Comparison of ENCODE assay signal across 16 mouse cellular contexts in the genomic region with DNA sequence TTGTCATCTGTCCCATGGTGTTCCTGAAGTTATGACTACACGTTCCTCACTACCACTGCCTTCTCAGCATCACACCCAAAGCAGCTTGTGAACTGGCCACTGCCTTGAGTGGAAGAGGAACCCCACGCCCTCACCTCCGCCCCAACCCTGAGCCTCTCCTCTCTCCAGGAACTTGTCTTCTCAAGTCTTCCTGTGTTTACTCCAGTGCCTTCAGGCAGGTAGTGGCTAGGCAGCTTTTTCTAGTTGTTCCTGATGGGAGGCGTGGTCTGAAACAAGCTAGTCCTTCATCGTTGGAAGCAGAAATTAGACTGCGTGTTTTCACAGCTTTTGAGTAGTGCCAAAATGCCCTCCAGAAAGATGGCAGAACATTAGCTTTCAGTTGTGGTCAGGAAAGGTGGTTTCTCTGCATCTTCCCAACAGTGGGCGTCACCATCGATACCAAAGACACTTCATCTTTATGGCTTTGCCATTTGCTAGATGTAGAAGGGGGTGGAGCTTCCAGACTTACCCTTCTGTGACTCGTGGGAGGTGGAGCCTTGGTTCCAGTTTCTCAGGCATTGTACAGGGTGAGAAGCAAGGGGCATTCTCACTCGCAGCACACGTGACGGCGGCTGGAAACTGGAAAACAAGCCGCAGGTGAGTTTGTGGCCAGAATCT.
DNase-seq lines count a peak whose midpoint lies in the region; ATAC-seq and TF ChIP-seq lines count a peak whose summit lies in the region.
"Had no signal": no experiment of that assay in that cellular context is flagged by ENCODE, and none has a peak within 500 bp of the region (broad histone marks: within the 10 kb centered on the region; RNA-seq: fewer than 3 reads in every experiment).

No protein-coding gene starts in this region.

- no peak for TF ChIP-seq CTCF in stomach, postnatal 0 days (IDR thresholded peaks at IDR 0.05; ENCODE audit: low read depth)
- no peak for TF ChIP-seq CTCF in liver, postnatal 0 days (IDR thresholded peaks at IDR 0.05; ENCODE audit: low read depth)

- H3K9ac ChIP-seq in midbrain, embryonic 11.5 days (ENCODE audit: low read length): no peak overlapping the region
- no peak overlapping the region for H3K9ac ChIP-seq in midbrain, embryonic 15.5 days
- no peak overlapping the region for H3K9ac ChIP-seq in limb, embryonic 14.5 days (ENCODE audit: low read depth, low read length, severe bottlenecking)
- no peak overlapping the region for H3K9ac ChIP-seq in stomach, postnatal 0 days (ENCODE audit: low read length)
- no peak overlapping the region for H3K9ac ChIP-seq in liver, postnatal 0 days (replicated peaks)
- H3K9ac ChIP-seq: embryonic facial prominence, embryonic 12.5 days; hindbrain, embryonic 15.5 days; lung, embryonic 15.5 days; neural tube, embryonic 13.5 days had no signal

- ATAC-seq in midbrain, embryonic 11.5 days (ENCODE audit: low FRiP score): no peak
- no peak for ATAC-seq in midbrain, embryonic 15.5 days (replicated peaks)
- ATAC-seq in limb, embryonic 14.5 days (ENCODE audit: low FRiP score, low read depth): no peak
- ATAC-seq in stomach, postnatal 0 days (ENCODE audit: low FRiP score, low TSS enrichment): peak; percentile 88
- ATAC-seq in liver, postnatal 0 days: no peak

- TF ChIP-seq POLR2A in limb, embryonic 14.5 days (IDR thresholded peaks at IDR 0.05; ENCODE audit: borderline replicate concordance, extremely low read depth, insufficient read depth, insufficient read length): no peak

- no peak overlapping the region for H3K4me2 ChIP-seq in midbrain, embryonic 11.5 days
- no peak overlapping the region for H3K4me2 ChIP-seq in midbrain, embryonic 15.5 days
- peak overlapping the region; percentile 6; the same call in 1 of the 2 replicates for H3K4me2 ChIP-seq in limb, embryonic 14.5 days (replicated peaks; ENCODE audit: low read depth, low read length, severe bottlenecking)
- H3K4me2 ChIP-seq in stomach, postnatal 0 days (replicated peaks; ENCODE audit: low read depth): no peak overlapping the region; the same call in 1 of the 2 replicates
- no peak overlapping the region for H3K4me2 ChIP-seq in liver, postnatal 0 days (ENCODE audit: low read depth, low read length)
- H3K4me2 ChIP-seq: embryonic facial prominence, embryonic 12.5 days; hindbrain, embryonic 15.5 days; lung, embryonic 15.5 days; neural tube, embryonic 13.5 days had no signal

- 84% methylated on average over 14 of the region's 14 CpGs for WGBS in midbrain, embryonic 11.5 days
- 83% methylated on average over 14 of the region's 14 CpGs for WGBS in midbrain, embryonic 15.5 days
- WGBS in limb, embryonic 14.5 days: 56% methylated on average over 14 of the region's 14 CpGs
- WGBS in stomach, postnatal 0 days: 59% methylated on average over 14 of the region's 14 CpGs
- WGBS in liver, postnatal 0 days (ENCODE audit: insufficient replicate concordance): 66% methylated on average over 14 of the region's 14 CpGs

- TF ChIP-seq EP300 in stomach, postnatal 0 days (optimal IDR thresholded peaks at IDR 0.05): no peak
- TF ChIP-seq EP300 in liver, postnatal 0 days (IDR thresholded peaks at IDR 0.05; ENCODE audit: low read depth): no peak

- no peaks in the 10 kb centered on the region for H3K9me3 ChIP-seq in midbrain, embryonic 11.5 days (ENCODE audit: control insufficient read depth, low read length)
- H3K9me3 ChIP-seq in midbrain, embryonic 15.5 days: no peaks in the 10 kb centered on the region
- no peaks in the 10 kb centered on the region for H3K9me3 ChIP-seq in limb, embryonic 14.5 days (ENCODE audit: control insufficient read depth, low read length)
- no peaks in the 10 kb centered on the region for H3K9me3 ChIP-seq in stomach, postnatal 0 days (ENCODE audit: control insufficient read depth, low read length)
- H3K9me3 ChIP-seq in liver, postnatal 0 days (ENCODE audit: low read length): no peaks in the 10 kb centered on the region
- H3K9me3 ChIP-seq: embryonic facial prominence, embryonic 12.5 days; hindbrain, embryonic 15.5 days; lung, embryonic 15.5 days had no signal

- H3K4me1 ChIP-seq in midbrain, embryonic 11.5 days (ENCODE audit: control insufficient read depth, insufficient read depth, low read length): no peaks in the 10 kb centered on the region
- no peaks in the 10 kb centered on the region for H3K4me1 ChIP-seq in midbrain, embryonic 15.5 days
- H3K4me1 ChIP-seq in limb, embryonic 14.5 days (ENCODE audit: control insufficient read depth, insufficient read depth, low read length): peaks cover 31% of the 10 kb centered on the region
- H3K4me1 ChIP-seq in stomach, postnatal 0 days (replicated peaks; ENCODE audit: control insufficient read depth, insufficient read depth): no peaks in the 10 kb centered on the region; the same call in 1 of the 2 replicates
- peaks cover 5% of the 10 kb centered on the region for H3K4me1 ChIP-seq in liver, postnatal 0 days (ENCODE audit: insufficient read depth)
- H3K4me1 ChIP-seq: embryonic facial prominence, embryonic 12.5 days had no signal

- H3K36me3 ChIP-seq in midbrain, embryonic 11.5 days (ENCODE audit: control insufficient read depth, insufficient read depth, low read length): no peaks in the 10 kb centered on the region
- H3K36me3 ChIP-seq in midbrain, embryonic 15.5 days (replicated peaks): no peaks in the 10 kb centered on the region
- H3K36me3 ChIP-seq in limb, embryonic 14.5 days (ENCODE audit: control insufficient read depth, insufficient read depth, low read length): no peaks in the 10 kb centered on the region
- no peaks in the 10 kb centered on the region for H3K36me3 ChIP-seq in stomach, postnatal 0 days (ENCODE audit: control insufficient read depth, insufficient read depth, low read length)
- H3K36me3 ChIP-seq in liver, postnatal 0 days (replicated peaks; ENCODE audit: insufficient read depth, low read length): no peaks in the 10 kb centered on the region
- H3K36me3 ChIP-seq: embryonic facial prominence, embryonic 12.5 days; hindbrain, embryonic 15.5 days; lung, embryonic 15.5 days; neural tube, embryonic 13.5 days had no signal

- H3K27me3 ChIP-seq in midbrain, embryonic 11.5 days (ENCODE audit: control insufficient read depth, insufficient read depth, low read length): no peaks in the 10 kb centered on the region
- no peaks in the 10 kb centered on the region for H3K27me3 ChIP-seq in midbrain, embryonic 15.5 days (replicated peaks)
- H3K27me3 ChIP-seq in limb, embryonic 14.5 days (ENCODE audit: control insufficient read depth, insufficient read depth, low read length): no peaks in the 10 kb centered on the region
- H3K27me3 ChIP-seq in stomach, postnatal 0 days (ENCODE audit: control insufficient read depth, insufficient read depth, low read length): no peaks in the 10 kb centered on the region
- no peaks in the 10 kb centered on the region for H3K27me3 ChIP-seq in liver, postnatal 0 days (ENCODE audit: insufficient read depth, low read length)
- H3K27me3 ChIP-seq: embryonic facial prominence, embryonic 12.5 days; hindbrain, embryonic 15.5 days; lung, embryonic 15.5 days had no signal

- DNase-seq in midbrain, embryonic 11.5 days (ENCODE audit: low spot score, missing footprints): peak; percentile 6
- DNase-seq in ZHBTc4 (ENCODE audit: low read depth, low spot score): peak; percentile 81
- peak; percentile 14 for DNase-seq in limb, embryonic 14.5 days (ENCODE audit: low spot score)
- DNase-seq in stomach, postnatal 0 days (ENCODE audit: low spot score): peak; percentile 37
- DNase-seq in liver, postnatal 0 days: no peak
- no peak for DNase-seq in T-cell, adult 2 months (ENCODE audit: low spot score)
- DNase-seq: cerebellum, adult 9-11 months; gastrocnemius, postnatal 36 days; kidney, adult 8-10 months; midbrain, embryonic 14.5 days; thymus, adult 18-20 months had no signal

- no peak overlapping the region for H3K27ac ChIP-seq in midbrain, embryonic 11.5 days (ENCODE audit: low read depth, low read length)
- H3K27ac ChIP-seq in midbrain, embryonic 15.5 days: no peak overlapping the region
- no peak overlapping the region for H3K27ac ChIP-seq in limb, embryonic 14.5 days (replicated peaks; ENCODE audit: low read depth, low read length)
- peak overlapping the region; percentile 75 for H3K27ac ChIP-seq in stomach, postnatal 0 days (replicated peaks)
- H3K27ac ChIP-seq in liver, postnatal 0 days (ENCODE audit: low read depth): no peak overlapping the region
- H3K27ac ChIP-seq: embryonic facial prominence, embryonic 12.5 days; hindbrain, embryonic 15.5 days; lung, embryonic 15.5 days; neural tube, embryonic 13.5 days had no signal

- no peak overlapping the region for H3K4me3 ChIP-seq in midbrain, embryonic 11.5 days (ENCODE audit: low read depth, low read length)
- H3K4me3 ChIP-seq in midbrain, embryonic 15.5 days: no peak overlapping the region
- no peak overlapping the region for H3K4me3 ChIP-seq in limb, embryonic 14.5 days (replicated peaks; ENCODE audit: low read length)
- no peak overlapping the region for H3K4me3 ChIP-seq in stomach, postnatal 0 days (ENCODE audit: low read depth, low read length)
- H3K4me3 ChIP-seq in liver, postnatal 0 days (ENCODE audit: low read depth, low read length): no peak overlapping the region
- H3K4me3 ChIP-seq: embryonic facial prominence, embryonic 12.5 days; hindbrain, embryonic 15.5 days; lung, embryonic 15.5 days; neural tube, embryonic 13.5 days had no signal

Comparison
In these comparisons a context has a peak if more than half of its experiments do, and no peak if none do; other contexts are left out.
1. DNase-seq: peak in midbrain, embryonic 11.5 days (single experiment), ZHBTc4 (single experiment), limb, embryonic 14.5 days (single experiment) and stomach, postnatal 0 days (single experiment); none in liver, postnatal 0 days (single experiment) and T-cell, adult 2 months (single experiment).